Mouse (Mus musculus) myocyte (in vitro differentiated cells): ENCODE measurements around the gene Nectin1.

Source experiments
- E2F4 ChIP-seq: IDR thresholded peaks from one replicate; pipeline ENCODE4 v1.6.1; 2011; ENCODE audit warnings: mild to moderate bottlenecking, control low read depth, moderate library complexity; ENCODE audit not compliant: insufficient read depth
- POLR2A ChIP-seq: IDR thresholded peaks from one replicate; pipeline ENCODE4 v1.6.1; 2011; ENCODE audit warnings: low read depth, mild to moderate bottlenecking, control low read depth, moderate library complexity; ENCODE audit not compliant: insufficient read length
- SRF ChIP-seq: IDR thresholded peaks from one replicate; pipeline ENCODE4 v1.6.1; 2011; ENCODE audit warnings: low read depth; ENCODE audit not compliant: control insufficient read depth, insufficient read length

DNA sequence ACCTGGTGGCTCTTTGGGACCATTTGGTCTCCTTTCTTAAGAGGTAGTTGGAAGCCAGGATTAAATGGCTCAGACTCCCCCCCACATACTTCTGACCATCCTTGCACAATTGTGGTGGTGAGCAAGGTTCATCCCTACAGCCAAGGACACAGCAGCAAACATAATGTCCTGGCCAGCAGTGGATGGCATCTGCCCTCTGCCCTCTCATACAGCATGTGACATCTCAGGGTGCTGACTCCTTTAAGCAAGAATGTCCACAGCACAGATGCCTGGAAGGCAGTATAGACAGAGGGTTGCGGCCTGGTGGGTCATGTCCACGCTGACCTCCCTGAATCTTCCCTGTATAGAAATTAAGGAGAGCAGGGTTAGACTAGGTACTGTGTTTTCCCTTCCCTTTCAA, 12.1 kb downstream of the Nectin1 start:
- TF ChIP-seq SRF (no peak), E2F4 (no peak), POLR2A (no peak)
